Mouse (Mus musculus): Measurements from ENCODE around the gene Prr36. TPM values are rescaled to one million over a fixed set of nuclear protein-coding genes. Genes with fewer than 3 reads are reported as not detected.
A peak's percentile ranks its signal among the peaks of the same experiment; 100 is the strongest.
"Not testable (repeated sequence)": the region's sequence is repeated elsewhere in the genome, so short reads cannot be mapped to it uniquely, and the experiment has no call there.

Gene Prr36
- polyA plus RNA-seq, 2 experiments: 0.17 to 0.22 TPM

GRCm38 (mm10) chr8:4259125-4259804, 42.0 kb upstream of the Prr36 start, which contains the start of gene Ctxn1:
Gene Ctxn1, minus strand, starts transcription at chr8:4259274.
- H3K4me2 ChIP-seq (ENCODE audit: low read depth): peak within 1 kb of the TSS; percentile 97
- TF ChIP-seq EP300 (IDR thresholded peaks at IDR 0.05; ENCODE audit: low read depth) (no peak), CTCF (IDR thresholded peaks at IDR 0.05; ENCODE audit: low read depth) (no peak)
- H3K4me3 ChIP-seq (ENCODE audit: insufficient read depth in 1 of 2, low read depth in 2 of 2, low read length in 2 of 2): peak within 1 kb of the TSS; percentile 39 to 58
- peaks cover 24% of the 10 kb centered on the region for H3K36me3 ChIP-seq (replicated peaks; ENCODE audit: control insufficient read depth, insufficient read depth, low read depth)
- H3K27ac ChIP-seq: peak within 1 kb of the TSS; percentile 50
- peak; percentile 93 for ATAC-seq (ENCODE audit: insufficient read depth)
- DNase-seq (ENCODE audit: low read depth in 3 of 3, low spot score in 3 of 3): peak; percentile 77 to 84 (median 83)
- 10% methylated on average over 31 of the region's 33 CpGs for WGBS (ENCODE audit: insufficient replicate concordance)
- no peaks in the 10 kb centered on the region for H3K27me3 ChIP-seq (ENCODE audit: control insufficient read depth, insufficient read depth, low read length)
- H3K4me1 ChIP-seq (replicated peaks; ENCODE audit: control insufficient read depth in 2 of 2, insufficient read depth in 2 of 2, low read length in 1 of 2): peaks cover 3 to 4% of the 10 kb centered on the region in 2 experiments
- no peaks in the 10 kb centered on the region for H3K9me3 ChIP-seq (ENCODE audit: control insufficient read depth, low read length)
- H3K9ac ChIP-seq (replicated peaks): peak within 1 kb of the TSS; percentile 47

DNA sequence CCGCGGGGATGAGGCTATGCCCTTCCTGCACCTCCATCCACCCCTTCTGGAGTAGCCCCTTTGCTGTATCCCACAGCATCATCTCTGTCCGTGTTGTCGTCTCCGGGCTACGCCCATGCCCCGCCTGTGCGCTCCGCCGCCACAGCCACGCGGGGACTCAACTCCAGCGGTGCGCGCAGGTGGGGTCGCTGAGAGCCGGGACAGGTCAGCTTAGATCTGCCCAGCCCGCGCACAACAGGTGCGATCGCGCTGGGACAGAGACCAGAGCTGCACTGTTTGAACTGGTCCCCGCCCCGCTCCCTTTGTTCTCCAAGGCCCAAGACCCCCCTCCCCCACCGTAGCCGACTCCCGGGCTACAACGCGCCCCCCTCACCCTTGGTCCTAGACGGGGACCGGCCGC, 41.4 kb upstream of the Prr36 start:
- DNase-seq (ENCODE audit: low read depth in 3 of 3, low spot score in 3 of 3): no peak

DNA sequence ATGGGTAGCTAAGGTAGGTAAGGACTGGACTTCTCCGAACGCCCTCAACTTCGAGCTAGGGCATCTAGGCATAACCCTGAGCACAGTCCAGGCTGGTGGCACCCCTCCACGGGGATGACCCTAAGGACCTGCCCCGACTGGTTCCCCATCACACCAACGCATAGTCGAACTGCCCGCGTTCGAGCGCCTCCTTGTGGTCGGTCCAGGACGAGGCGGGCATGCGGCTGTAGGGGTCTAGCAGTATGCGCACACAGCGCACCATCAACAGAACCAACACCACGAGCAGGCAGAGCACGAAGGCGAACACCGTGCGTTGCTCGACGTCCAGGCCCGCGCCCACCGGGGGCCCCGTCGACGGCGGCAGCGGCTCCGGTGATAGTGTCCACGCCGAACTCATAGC, 41.0 kb upstream of the Prr36 start:
- Histone ChIP-seq H3K36me3 (replicated peaks; ENCODE audit: control insufficient read depth, insufficient read depth, low read depth) (peaks cover 24% of the 10 kb centered on the region), H3K27me3 (ENCODE audit: control insufficient read depth, insufficient read depth, low read length) (no peaks in the 10 kb centered on the region), H3K9me3 (ENCODE audit: control insufficient read depth, low read length) (no peaks in the 10 kb centered on the region), H3K9ac (replicated peaks) (no peak overlapping the region; the same call in 1 of the 2 replicates), H3K4me1 (replicated peaks; ENCODE audit: control insufficient read depth in 2 of 2, insufficient read depth in 2 of 2, low read length in 1 of 2) (peaks cover 4 to 8% of the 10 kb centered on the region in 2 experiments), H3K4me3 (ENCODE audit: insufficient read depth in 1 of 2, low read depth in 2 of 2, low read length in 2 of 2) (peak overlapping the region; percentile 39 to 58), H3K27ac (no peak overlapping the region), H3K4me2 (ENCODE audit: low read depth) (peak overlapping the region; percentile 97)
- 3% methylated on average over 34 of the region's 35 CpGs for WGBS (ENCODE audit: insufficient replicate concordance)
- TF ChIP-seq CTCF (IDR thresholded peaks at IDR 0.05; ENCODE audit: low read depth) (peak; percentile 97), EP300 (IDR thresholded peaks at IDR 0.05; ENCODE audit: low read depth) (no peak)
- peak; percentile 49 for ATAC-seq (ENCODE audit: insufficient read depth)
- peak in 2 of 3 experiments; percentile 49 to 53 for DNase-seq (ENCODE audit: low read depth in 3 of 3, low spot score in 3 of 3)

More for the DNA sequence above, 41.4 kb upstream of the Prr36 start:
- H3K4me2 ChIP-seq (ENCODE audit: low read depth): peak overlapping the region; percentile 97
- no peak for TF ChIP-seq CTCF (IDR thresholded peaks at IDR 0.05; ENCODE audit: low read depth)
- no peak for TF ChIP-seq EP300 (IDR thresholded peaks at IDR 0.05; ENCODE audit: low read depth)
- H3K27ac ChIP-seq: no peak overlapping the region
- under 1% methylated on average over 31 of the region's 32 CpGs for WGBS (ENCODE audit: insufficient replicate concordance)
- no peaks in the 10 kb centered on the region for H3K9me3 ChIP-seq (ENCODE audit: control insufficient read depth, low read length)
- H3K9ac ChIP-seq (replicated peaks): peak overlapping the region; percentile 47
- H3K27me3 ChIP-seq (ENCODE audit: control insufficient read depth, insufficient read depth, low read length): no peaks in the 10 kb centered on the region
- peaks cover 24% of the 10 kb centered on the region for H3K36me3 ChIP-seq (replicated peaks; ENCODE audit: control insufficient read depth, insufficient read depth, low read depth)
- H3K4me1 ChIP-seq (replicated peaks; ENCODE audit: control insufficient read depth in 2 of 2, insufficient read depth in 2 of 2, low read length in 1 of 2): peaks cover 4 to 7% of the 10 kb centered on the region in 2 experiments
- H3K4me3 ChIP-seq (ENCODE audit: insufficient read depth in 1 of 2, low read depth in 2 of 2, low read length in 2 of 2): peak overlapping the region; percentile 39 to 58
- peak; percentile 65 for ATAC-seq (ENCODE audit: insufficient read depth)

GRCm38 (mm10) chr8:4257350-4257749, 40.1 kb upstream of the Prr36 start:
- Histone ChIP-seq H3K4me1 (replicated peaks; ENCODE audit: control insufficient read depth in 2 of 2, insufficient read depth in 2 of 2, low read length in 1 of 2) (peaks cover 8% of the 10 kb centered on the region in 2 experiments), H3K27ac (no peak overlapping the region), H3K9ac (replicated peaks) (no peak overlapping the region), H3K36me3 (replicated peaks; ENCODE audit: control insufficient read depth, insufficient read depth, low read depth) (peaks cover 22% of the 10 kb centered on the region), H3K4me3 (ENCODE audit: insufficient read depth in 1 of 2, low read depth in 2 of 2, low read length in 2 of 2) (no peak overlapping the region), H3K9me3 (ENCODE audit: control insufficient read depth, low read length) (no peaks in the 10 kb centered on the region), H3K27me3 (ENCODE audit: control insufficient read depth, insufficient read depth, low read length) (no peaks in the 10 kb centered on the region), H3K4me2 (ENCODE audit: low read depth) (no peak overlapping the region)
- 84% methylated on average over 4 of the region's 4 CpGs for WGBS (ENCODE audit: insufficient replicate concordance)
- ATAC-seq (ENCODE audit: insufficient read depth) (no peak), DNase-seq (ENCODE audit: low read depth in 3 of 3, low spot score in 3 of 3) (no peak)
- no peak for TF ChIP-seq EP300 (IDR thresholded peaks at IDR 0.05; ENCODE audit: low read depth)
- no peak for TF ChIP-seq CTCF (IDR thresholded peaks at IDR 0.05; ENCODE audit: low read depth)

- peaks cover 22% of the 10 kb centered on the region for H3K36me3 ChIP-seq (replicated peaks; ENCODE audit: control insufficient read depth, insufficient read depth, low read depth)
- ATAC-seq (ENCODE audit: insufficient read depth) (no peak), DNase-seq (ENCODE audit: low read depth in 3 of 3, low spot score in 3 of 3) (no peak)
- 70% methylated on average over 4 of the region's 4 CpGs for whole genome bisulfite sequencing (ENCODE audit: insufficient replicate concordance)
- no peaks in the 10 kb centered on the region for H3K27me3 ChIP-seq (ENCODE audit: control insufficient read depth, insufficient read depth, low read length)
- no peaks in the 10 kb centered on the region for H3K9me3 ChIP-seq (ENCODE audit: control insufficient read depth, low read length)
- H3K4me1 ChIP-seq (replicated peaks; ENCODE audit: control insufficient read depth in 2 of 2, insufficient read depth in 2 of 2, low read length in 1 of 2): peaks cover 8 to 9% of the 10 kb centered on the region in 2 experiments
- H3K4me3 ChIP-seq (ENCODE audit: insufficient read depth in 1 of 2, low read depth in 2 of 2, low read length in 2 of 2): no peak overlapping the region
- TF ChIP-seq EP300 (IDR thresholded peaks at IDR 0.05; ENCODE audit: low read depth) (no peak), CTCF (IDR thresholded peaks at IDR 0.05; ENCODE audit: low read depth) (no peak)
- H3K9ac ChIP-seq (replicated peaks): no peak overlapping the region
- no peak overlapping the region for H3K27ac ChIP-seq
- no peak overlapping the region for H3K4me2 ChIP-seq (ENCODE audit: low read depth)
These were observed 39.7 kb upstream of the Prr36 start for GRCm38 (mm10) chr8:4256911-4257310.

DNA sequence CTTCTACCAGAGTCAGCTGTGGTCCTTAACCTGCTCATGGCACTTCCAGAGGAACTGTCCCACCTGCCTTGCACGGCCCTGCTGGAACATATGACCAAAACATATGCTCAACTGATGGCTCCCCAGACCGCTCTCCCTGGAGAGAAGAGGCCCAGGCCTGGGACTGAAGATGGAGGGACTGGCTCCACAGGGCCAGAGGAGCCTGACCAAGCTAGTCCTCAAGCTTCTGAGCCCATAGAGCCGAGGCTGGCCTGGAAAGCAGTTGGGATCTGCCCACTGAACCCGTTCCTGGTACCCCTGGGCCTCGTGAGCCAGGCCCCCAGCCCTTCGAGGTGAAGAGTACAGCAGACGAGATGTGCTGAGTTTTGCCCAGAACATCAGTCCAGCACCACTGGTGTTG, 38.2 kb upstream of the Prr36 start:
- H3K27me3 ChIP-seq (ENCODE audit: control insufficient read depth, insufficient read depth, low read length); H3K27ac ChIP-seq; H3K9ac ChIP-seq (replicated peaks); H3K4me3 ChIP-seq (ENCODE audit: insufficient read depth in 1 of 2, low read depth in 2 of 2, low read length in 2 of 2); ATAC-seq (ENCODE audit: insufficient read depth); DNase-seq (ENCODE audit: low read depth in 3 of 3, low spot score in 3 of 3); H3K4me2 ChIP-seq (ENCODE audit: low read depth); H3K4me1 ChIP-seq (replicated peaks; ENCODE audit: control insufficient read depth in 2 of 2, insufficient read depth in 2 of 2, low read length in 1 of 2); H3K9me3 ChIP-seq (ENCODE audit: control insufficient read depth, low read length): not testable (repeated sequence)
- H3K36me3 ChIP-seq (replicated peaks; ENCODE audit: control insufficient read depth, insufficient read depth, low read depth): peaks cover 15% of the 10 kb centered on the region
- 69% methylated on average over 7 of the region's 7 CpGs for WGBS (ENCODE audit: insufficient replicate concordance)

All from liver, embryonic 14.5 days (tissue).